Mouse (Mus musculus): Measurements from ENCODE around the gene Cxcr5. TPM values are rescaled to one million over a fixed set of nuclear protein-coding genes. Genes with fewer than 3 reads are reported as not detected.
A peak's percentile ranks its signal among the peaks of the same experiment; 100 is the strongest.

The Cxcr5 gene
- polyA plus RNA-seq, 1 experiment from 2014 or later = 0.13 TPM

DNA sequence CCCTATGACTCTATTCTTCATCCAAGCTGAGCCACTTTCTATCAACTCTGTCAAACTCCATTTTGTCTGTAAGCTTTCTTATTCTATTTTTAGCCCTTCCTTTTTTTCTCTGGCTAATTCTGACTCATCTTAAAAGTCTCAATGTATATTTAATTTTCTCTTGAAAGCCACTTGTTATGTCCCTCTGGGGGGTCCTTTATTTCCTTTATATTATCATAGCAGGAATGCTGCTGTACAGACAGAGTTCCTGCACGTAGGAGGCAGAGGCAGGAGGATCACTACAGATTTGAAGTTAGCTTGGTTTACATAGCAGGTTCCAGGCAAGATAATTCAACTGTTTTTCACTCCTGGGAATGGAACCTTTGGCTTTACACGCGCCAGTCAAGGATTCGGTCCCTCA, 31.5 kb upstream of the Cxcr5 start:
- no peak for TF ChIP-seq CTCF (IDR thresholded peaks at IDR 0.05; ENCODE audit: low read depth)
- TF ChIP-seq EP300 (optimal IDR thresholded peaks at IDR 0.05) = no peak
- H3K4me1 ChIP-seq (replicated peaks; ENCODE audit: control insufficient read depth, insufficient read depth) = no peaks in the 10 kb centered on the region
- no peaks in the 10 kb centered on the region for H3K27me3 ChIP-seq (ENCODE audit: control insufficient read depth, insufficient read depth, low read length)
- no peaks in the 10 kb centered on the region for H3K36me3 ChIP-seq (ENCODE audit: control insufficient read depth, insufficient read depth, low read length)
- H3K9ac ChIP-seq (ENCODE audit: low read length) = no peak overlapping the region
- no peak for DNase-seq (ENCODE audit: low spot score)
- no peaks in the 10 kb centered on the region for H3K9me3 ChIP-seq (ENCODE audit: control insufficient read depth, low read length)
- no peak overlapping the region for H3K4me2 ChIP-seq (replicated peaks; ENCODE audit: low read depth)
- no peak overlapping the region for H3K27ac ChIP-seq (replicated peaks)
- no peak for ATAC-seq (ENCODE audit: low FRiP score, low TSS enrichment)
- H3K4me3 ChIP-seq (ENCODE audit: low read depth, low read length) = no peak overlapping the region
- 82% methylated on average over 4 of the region's 4 CpGs for WGBS

DNA sequence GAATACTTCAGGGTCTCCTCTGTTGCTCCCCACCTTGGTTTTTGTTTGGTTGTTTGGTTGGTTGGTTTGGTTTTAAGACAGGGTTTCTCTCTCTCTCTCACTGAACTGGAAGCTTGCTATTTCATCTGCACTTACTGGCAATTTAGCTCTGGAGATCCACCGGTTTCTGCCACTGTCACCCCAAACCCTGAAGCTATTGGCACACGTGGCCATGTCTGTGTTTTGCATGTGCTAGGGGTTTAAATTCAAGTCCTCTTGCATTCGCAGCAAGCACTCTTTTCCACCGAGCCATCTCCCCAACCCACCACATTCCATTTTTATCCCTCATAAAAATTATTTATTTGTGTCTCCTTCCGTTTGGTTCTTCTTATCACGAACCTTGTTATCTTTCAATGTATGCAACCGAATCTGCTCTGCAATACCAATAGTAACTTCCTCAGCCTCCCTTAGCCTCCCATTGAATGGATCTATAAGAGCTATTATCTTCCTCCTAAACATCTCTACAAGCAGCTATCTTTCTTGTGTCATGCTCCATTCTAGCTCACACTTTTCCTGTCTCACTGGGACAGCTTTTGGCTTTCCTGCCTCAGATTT, 30.0 kb upstream of the Cxcr5 start:
- no peak for DNase-seq (ENCODE audit: low spot score)
- WGBS = 62% methylated on average over 7 of the region's 7 CpGs
- ATAC-seq (ENCODE audit: low FRiP score, low TSS enrichment) = no peak
- H3K4me3 ChIP-seq (ENCODE audit: low read depth, low read length) = no peak overlapping the region
- H3K27ac ChIP-seq (replicated peaks) = no peak overlapping the region
- no peak overlapping the region for H3K9ac ChIP-seq (ENCODE audit: low read length)
- TF ChIP-seq CTCF (IDR thresholded peaks at IDR 0.05; ENCODE audit: low read depth) = no peak
- TF ChIP-seq EP300 (optimal IDR thresholded peaks at IDR 0.05) = no peak
- H3K4me2 ChIP-seq (replicated peaks; ENCODE audit: low read depth) = no peak overlapping the region
- no peaks in the 10 kb centered on the region for H3K9me3 ChIP-seq (ENCODE audit: control insufficient read depth, low read length)
- H3K4me1 ChIP-seq (replicated peaks; ENCODE audit: control insufficient read depth, insufficient read depth) = peaks cover 2% of the 10 kb centered on the region; the same call in 1 of the 2 replicates
- H3K27me3 ChIP-seq (ENCODE audit: control insufficient read depth, insufficient read depth, low read length) = no peaks in the 10 kb centered on the region
- H3K36me3 ChIP-seq (ENCODE audit: control insufficient read depth, insufficient read depth, low read length) = no peaks in the 10 kb centered on the region

DNA sequence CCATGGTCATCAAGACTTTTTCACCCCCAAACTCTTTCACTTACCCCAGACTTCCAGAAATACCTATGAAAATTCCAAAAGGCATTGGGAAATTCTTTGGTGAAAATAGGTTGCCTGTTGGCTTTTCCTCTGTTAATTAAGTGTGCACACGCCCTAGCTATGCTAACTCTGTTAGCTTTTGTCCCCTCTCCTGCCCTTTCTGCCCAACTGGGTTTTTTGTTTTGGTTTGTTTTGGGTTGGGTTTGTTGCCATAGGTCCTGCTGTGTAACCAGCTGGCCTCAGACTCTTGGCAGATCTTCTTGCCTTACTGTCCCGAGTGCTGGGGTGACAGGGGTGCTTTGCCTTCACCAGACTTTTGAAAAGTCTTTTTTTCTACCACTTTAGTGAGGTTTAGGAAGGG, 29.3 kb upstream of the Cxcr5 start:
- WGBS = 21% methylated on average over 2 of the region's 2 CpGs
- Histone ChIP-seq H3K4me1 (replicated peaks; ENCODE audit: control insufficient read depth, insufficient read depth) (peaks cover 2% of the 10 kb centered on the region; the same call in 1 of the 2 replicates), H3K4me2 (replicated peaks; ENCODE audit: low read depth) (no peak overlapping the region), H3K27me3 (ENCODE audit: control insufficient read depth, insufficient read depth, low read length) (no peaks in the 10 kb centered on the region), H3K9ac (ENCODE audit: low read length) (no peak overlapping the region), H3K4me3 (ENCODE audit: low read depth, low read length) (no peak overlapping the region), H3K27ac (replicated peaks) (no peak overlapping the region), H3K36me3 (ENCODE audit: control insufficient read depth, insufficient read depth, low read length) (no peaks in the 10 kb centered on the region), H3K9me3 (ENCODE audit: control insufficient read depth, low read length) (no peaks in the 10 kb centered on the region)
- TF ChIP-seq CTCF (IDR thresholded peaks at IDR 0.05; ENCODE audit: low read depth) (no peak), EP300 (optimal IDR thresholded peaks at IDR 0.05) (no peak)
- ATAC-seq (ENCODE audit: low FRiP score, low TSS enrichment) (no peak), DNase-seq (ENCODE audit: low spot score) (peak; percentile 47)

DNA sequence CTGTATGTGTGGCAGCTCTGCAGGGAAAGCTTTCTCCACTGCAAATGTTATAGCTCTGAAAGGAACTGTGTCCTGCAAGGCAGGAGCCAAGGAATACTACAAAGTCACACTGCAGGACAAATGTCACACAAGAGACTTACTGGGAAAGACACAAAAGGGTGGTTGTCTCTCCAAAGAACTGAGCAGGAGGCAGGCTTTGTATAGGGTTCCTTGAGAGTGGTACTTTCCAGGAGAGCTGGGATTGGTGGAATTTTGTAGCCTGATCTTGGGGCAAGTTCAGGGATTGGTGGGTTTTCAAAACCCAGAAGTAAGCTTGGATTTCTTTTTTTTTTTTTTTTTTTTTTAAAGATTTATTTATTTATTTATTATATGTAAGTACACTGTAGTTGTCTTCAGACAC, 27.4 kb upstream of the Cxcr5 start:
- Histone ChIP-seq H3K9ac (ENCODE audit: low read length) (no peak overlapping the region), H3K27me3 (ENCODE audit: control insufficient read depth, insufficient read depth, low read length) (no peaks in the 10 kb centered on the region), H3K36me3 (ENCODE audit: control insufficient read depth, insufficient read depth, low read length) (no peaks in the 10 kb centered on the region), H3K9me3 (ENCODE audit: control insufficient read depth, low read length) (no peaks in the 10 kb centered on the region), H3K27ac (replicated peaks) (peak overlapping the region; percentile 61), H3K4me2 (replicated peaks; ENCODE audit: low read depth) (no peak overlapping the region), H3K4me1 (replicated peaks; ENCODE audit: control insufficient read depth, insufficient read depth) (peaks cover 2% of the 10 kb centered on the region; the same call in 1 of the 2 replicates), H3K4me3 (ENCODE audit: low read depth, low read length) (no peak overlapping the region)
- DNase-seq (ENCODE audit: low spot score) (no peak), ATAC-seq (ENCODE audit: low FRiP score, low TSS enrichment) (no peak)
- TF ChIP-seq EP300 (optimal IDR thresholded peaks at IDR 0.05) (no peak), CTCF (IDR thresholded peaks at IDR 0.05; ENCODE audit: low read depth) (no peak)

DNA sequence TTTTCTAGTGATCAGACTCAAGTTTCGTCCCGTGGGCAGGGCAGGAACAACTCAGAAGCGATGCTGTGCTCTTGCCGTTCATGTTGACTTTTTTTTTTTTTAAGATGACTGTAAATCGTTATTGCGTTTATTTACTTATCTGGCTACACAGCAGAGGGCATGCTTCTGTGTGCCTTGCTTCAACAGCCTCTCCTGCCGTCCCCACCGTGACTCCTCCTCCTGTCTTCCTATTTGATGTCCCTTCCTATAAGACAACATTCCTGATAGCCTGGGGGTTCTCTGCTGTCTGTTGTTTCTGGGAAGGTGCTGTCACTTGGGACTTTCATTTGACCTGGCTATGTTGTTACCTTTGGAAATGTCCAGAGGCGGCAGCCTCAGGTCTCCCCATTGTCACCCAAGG, 26.9 kb upstream of the Cxcr5 start:
- no peak overlapping the region for H3K9ac ChIP-seq (ENCODE audit: low read length)
- H3K27me3 ChIP-seq (ENCODE audit: control insufficient read depth, insufficient read depth, low read length) = no peaks in the 10 kb centered on the region
- TF ChIP-seq EP300 (optimal IDR thresholded peaks at IDR 0.05) (no peak), CTCF (IDR thresholded peaks at IDR 0.05; ENCODE audit: low read depth) (no peak)
- no peak for DNase-seq (ENCODE audit: low spot score)
- no peak overlapping the region for H3K4me3 ChIP-seq (ENCODE audit: low read depth, low read length)
- peak overlapping the region; percentile 61 for H3K27ac ChIP-seq (replicated peaks)
- H3K9me3 ChIP-seq (ENCODE audit: control insufficient read depth, low read length) = no peaks in the 10 kb centered on the region
- H3K4me2 ChIP-seq (replicated peaks; ENCODE audit: low read depth) = no peak overlapping the region
- no peaks in the 10 kb centered on the region for H3K36me3 ChIP-seq (ENCODE audit: control insufficient read depth, insufficient read depth, low read length)
- WGBS = 42% methylated on average over 9 of the region's 9 CpGs
- H3K4me1 ChIP-seq (replicated peaks; ENCODE audit: control insufficient read depth, insufficient read depth) = peaks cover 2% of the 10 kb centered on the region; the same call in 1 of the 2 replicates
- no peak for ATAC-seq (ENCODE audit: low FRiP score, low TSS enrichment)

DNA sequence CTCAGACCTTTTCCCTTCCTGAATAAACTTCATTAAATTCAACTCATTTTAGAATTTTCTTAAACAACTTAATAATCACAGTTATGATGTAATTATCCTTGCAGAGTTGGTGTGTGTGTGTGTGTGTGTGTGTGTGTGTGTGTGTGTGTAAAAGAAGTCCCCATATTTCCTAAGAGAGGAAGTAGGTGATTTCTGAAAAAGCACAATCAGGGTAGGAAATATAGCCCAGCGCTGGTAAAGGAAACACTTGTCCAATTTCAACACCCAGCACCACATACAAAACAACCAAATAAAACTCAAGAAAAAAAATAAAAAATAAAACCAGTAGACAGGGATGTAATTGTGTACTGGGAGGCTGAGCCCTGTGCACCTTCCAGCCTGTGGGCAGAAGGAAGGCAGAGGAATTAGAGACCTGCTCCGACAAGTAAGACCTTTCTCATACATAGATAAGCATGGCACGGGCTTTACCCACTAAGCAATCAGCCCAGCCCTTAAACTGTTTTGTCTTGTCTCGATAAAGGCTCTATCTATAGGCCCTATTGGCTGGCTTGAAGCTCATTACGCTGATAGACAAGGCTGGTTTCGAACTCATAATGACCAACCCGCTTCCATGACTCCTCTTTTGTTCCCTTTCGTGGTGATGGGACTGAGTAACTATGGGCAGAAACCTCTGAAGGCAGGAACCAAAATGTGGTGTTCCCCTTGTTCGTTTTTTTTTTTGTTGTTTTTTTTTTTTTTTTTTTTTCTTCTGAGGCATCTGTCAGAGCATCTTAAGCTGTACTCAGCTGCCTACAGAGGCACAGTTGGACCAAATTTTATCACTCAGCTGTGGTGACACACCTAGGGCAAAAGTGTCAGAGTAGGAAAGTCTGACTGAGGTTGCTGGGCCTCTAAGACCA, 25.8 kb upstream of the Cxcr5 start:
- no peak overlapping the region for H3K4me3 ChIP-seq (ENCODE audit: low read depth, low read length)
- 62% methylated on average over 9 of the region's 9 CpGs for WGBS
- no peak for DNase-seq (ENCODE audit: low spot score)
- H3K4me1 ChIP-seq (replicated peaks; ENCODE audit: control insufficient read depth, insufficient read depth) = peaks cover 2% of the 10 kb centered on the region; the same call in 1 of the 2 replicates
- ATAC-seq (ENCODE audit: low FRiP score, low TSS enrichment) = peak; percentile 54; the same call in 1 of the 2 replicates
- H3K9ac ChIP-seq (ENCODE audit: low read length) = no peak overlapping the region
- H3K27me3 ChIP-seq (ENCODE audit: control insufficient read depth, insufficient read depth, low read length) = no peaks in the 10 kb centered on the region
- peak overlapping the region; percentile 36 for H3K27ac ChIP-seq (replicated peaks)
- H3K36me3 ChIP-seq (ENCODE audit: control insufficient read depth, insufficient read depth, low read length) = no peaks in the 10 kb centered on the region
- TF ChIP-seq EP300 (optimal IDR thresholded peaks at IDR 0.05) (no peak), CTCF (IDR thresholded peaks at IDR 0.05; ENCODE audit: low read depth) (no peak)
- no peak overlapping the region for H3K4me2 ChIP-seq (replicated peaks; ENCODE audit: low read depth)
- no peaks in the 10 kb centered on the region for H3K9me3 ChIP-seq (ENCODE audit: control insufficient read depth, low read length)
